Mouse (Mus musculus): ENCODE results near the gene Pde4a. TPM values are rescaled to one million over a fixed set of nuclear protein-coding genes. Genes with fewer than 3 reads are reported as not detected.

The Pde4a gene
- polyA plus RNA-seq (2012; fragmentation: generic; extraction: Trizol), result 10 to 100 TPM in 1 of 2 experiments, 1 to 10 TPM in 1; 4.1 to 10.6 TPM

DNA sequence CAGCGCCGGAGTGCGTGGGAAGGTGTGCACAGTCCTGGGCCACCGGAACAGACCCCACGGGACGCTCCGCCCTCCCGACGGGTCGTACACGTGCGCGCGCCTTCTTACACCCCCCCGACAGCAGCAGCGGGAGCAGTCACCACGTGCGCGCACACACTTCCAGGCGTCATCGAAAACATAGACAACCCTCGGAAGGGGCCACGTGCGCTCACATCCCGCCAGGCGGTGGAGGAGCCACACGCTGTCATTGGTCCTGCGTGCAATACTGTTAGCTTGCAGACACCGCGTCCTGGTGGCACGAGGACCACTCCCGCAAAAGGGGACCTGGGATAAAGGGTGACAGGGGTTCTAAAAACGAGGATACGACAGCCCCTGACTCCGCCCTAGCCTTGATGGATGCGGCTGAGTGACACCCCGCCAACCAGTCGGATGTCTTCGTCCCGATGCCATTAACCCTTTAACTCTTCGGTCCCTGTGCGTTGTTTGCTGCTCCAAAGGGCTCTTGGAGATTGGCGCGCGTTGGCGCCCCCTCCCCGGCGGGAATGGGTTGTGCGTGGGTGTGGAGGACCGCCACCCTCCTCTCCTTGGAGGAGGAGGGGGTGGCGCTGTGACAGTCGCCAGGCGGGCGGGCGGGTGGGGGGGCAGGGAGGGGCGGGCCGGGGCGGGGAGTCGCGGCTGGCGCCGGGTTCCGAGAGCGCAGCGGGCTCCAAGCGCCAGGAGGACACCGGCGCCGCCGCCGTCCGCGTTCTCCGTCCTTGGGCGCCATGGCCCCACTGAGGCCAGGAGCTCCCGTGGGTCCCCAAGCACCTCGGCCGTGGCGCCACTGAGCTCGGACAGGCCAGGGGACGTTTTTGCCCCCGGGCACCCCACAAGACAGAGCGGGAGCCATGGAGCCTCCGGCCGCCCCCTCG, at the start of gene Pde4a:
Gene Pde4a, plus strand, starts transcription at position 674 of the 911 bp plus-strand sequence.

DNA sequence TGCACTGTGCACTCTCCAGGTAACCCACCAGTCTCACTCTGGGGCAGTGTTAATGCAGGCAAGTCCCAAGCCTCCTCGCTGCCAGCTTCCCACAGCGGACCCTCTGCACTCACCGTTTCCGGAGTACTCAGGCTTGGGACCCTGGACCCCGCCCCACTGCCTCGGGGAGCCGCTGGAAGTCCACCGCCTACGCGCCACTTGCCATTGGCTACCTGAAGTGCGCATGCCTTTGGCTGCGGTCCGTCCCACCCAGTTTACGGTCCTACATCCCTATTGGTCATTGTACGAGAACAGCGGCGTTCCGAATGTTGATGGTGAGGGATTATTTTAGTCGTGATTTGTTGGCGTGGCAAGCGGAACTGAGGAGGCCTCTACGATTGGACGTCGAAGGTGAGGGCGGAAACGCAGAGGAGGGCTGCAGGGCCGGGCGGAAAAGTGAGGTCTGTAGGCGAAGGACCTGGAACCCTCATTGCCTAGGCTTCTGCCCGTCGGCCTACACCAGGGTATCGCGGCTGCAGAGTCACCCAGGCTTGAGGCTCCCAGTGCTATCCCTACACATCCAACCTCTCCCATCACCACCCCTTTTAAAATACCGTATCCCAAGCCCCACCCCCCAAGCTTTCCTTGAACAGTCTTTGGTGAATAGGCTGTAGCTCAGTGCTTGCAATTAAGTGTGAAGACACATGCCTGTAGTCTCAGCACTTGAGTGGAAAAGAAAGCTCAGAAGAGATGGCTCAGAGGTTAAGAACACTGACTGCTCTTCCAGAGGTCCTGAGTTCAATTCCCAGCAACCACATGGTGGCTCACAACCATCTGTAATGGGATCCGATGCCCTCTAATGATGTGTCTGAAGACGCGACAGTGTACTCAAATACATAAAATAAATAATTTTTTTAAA, 34.2 kb upstream of the Pde4a start, which contains the start of gene Tyk2:
Gene Tyk2, minus strand, starts transcription at position 185 of the 898 bp plus-strand sequence.

DNA sequence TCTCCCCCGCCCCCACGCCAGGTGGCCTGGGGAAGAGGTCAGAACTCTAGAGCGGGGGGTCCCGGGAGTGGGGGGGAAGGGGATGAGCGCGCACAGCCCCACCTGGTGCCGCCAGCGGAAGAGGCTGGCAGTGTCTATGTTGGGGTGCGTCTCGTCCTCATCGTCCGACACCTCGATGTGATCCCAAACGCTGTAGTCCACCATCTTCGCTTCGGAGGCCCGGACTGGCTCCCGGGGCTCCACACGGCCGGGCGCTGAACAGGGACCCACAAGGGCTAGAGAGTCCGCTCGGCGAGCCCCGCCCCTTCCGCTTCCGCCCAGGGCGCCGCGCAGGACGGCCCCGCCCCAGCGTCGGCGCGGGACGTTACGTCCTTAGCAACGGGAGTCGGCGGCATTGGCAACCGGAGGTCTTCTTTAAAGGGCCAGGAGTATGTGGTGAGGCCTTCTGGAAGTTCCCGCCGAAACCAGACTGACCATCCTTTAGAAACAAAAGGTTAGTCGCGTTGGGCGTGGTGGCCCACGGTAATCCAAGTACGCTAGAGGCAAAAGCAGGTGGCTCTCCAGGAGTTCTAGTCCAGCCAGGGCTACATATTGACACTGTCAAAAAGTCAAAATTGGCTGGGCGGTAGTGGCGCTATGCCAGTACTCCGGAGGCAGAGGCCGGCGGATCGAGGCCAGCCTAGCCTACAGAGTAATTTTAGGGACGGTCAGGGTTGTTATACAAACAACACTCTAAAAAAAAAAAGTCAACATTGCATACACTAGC, 15.7 kb upstream of the Pde4a start, which contains the start of gene Cdc37:
Gene Cdc37, minus strand, starts transcription at position 329 of the 766 bp plus-strand sequence.

DNA sequence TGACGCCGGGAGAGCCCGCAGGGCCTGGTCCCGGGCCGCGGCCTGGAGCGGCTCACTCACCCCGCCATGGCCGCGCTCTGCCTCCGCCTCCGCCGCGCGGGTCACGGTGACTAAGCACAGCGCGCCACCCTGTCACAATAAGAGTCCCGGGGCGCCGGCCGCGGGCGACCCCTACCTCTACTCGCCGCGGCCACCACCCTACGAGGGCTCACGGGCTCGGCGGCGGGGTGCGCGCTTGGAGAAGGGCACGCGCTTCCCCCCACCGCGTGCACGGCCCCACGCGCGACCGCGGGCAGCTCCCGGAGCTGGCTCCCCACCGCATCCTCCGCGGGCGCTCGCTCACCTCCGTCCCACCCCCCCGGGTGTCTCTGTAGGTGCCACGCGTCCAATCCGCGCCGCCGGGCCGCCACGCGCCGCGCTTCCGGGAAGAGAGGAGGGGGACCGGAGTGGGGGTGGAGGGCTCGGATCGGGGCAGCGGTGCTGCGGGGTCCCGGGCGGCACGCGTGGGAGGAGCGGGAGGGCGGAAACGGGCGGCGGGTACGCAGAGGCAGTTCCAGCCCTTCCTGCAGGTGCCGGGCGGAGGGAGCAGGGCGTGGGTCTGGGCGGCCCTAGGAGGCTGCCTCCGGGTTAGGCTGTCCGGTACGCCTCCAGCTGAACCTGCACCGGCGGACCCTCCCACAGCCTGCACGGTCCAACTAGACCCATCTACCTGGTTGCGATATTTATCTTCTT, 73.4 kb downstream of the Pde4a start, which contains the start of gene Keap1:
Gene Keap1, minus strand, starts transcription at position 629 of the 732 bp plus-strand sequence.

DNA sequence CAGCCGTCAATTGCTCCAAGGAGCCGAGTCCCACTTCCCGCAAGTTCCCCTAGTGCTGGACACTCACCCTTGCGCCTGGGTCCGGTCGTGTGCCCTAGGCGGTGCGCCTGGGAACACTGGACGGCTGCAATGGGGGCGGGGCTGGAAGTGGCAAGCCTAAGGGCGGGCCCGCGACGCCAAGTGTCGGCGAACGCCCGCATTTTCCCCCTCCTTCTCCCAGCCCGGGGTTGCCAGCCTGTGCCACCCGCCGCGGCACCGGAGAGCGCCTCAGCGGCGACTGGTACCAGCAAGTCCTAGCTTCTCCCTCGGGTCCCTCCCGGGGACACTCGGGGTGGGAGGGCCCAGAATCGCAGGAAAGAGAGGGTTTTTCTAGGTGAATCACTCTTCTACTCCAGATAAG, 82.8 kb downstream of the Pde4a start, which contains the start of gene S1pr5:
Gene S1pr5, minus strand, starts transcription at position 118 of the 400 bp plus-strand sequence.

Other genes starting within 250 kb of the Pde4a start
- 10 to 100 TPM; 22.4 to 29.1 TPM for gene Dnmt1, start 205.8 kb upstream of the Pde4a start, polyA plus RNA-seq (2012; fragmentation: generic; extraction: Trizol)
- gene S1pr2, start 188.9 kb upstream of the Pde4a start, polyA plus RNA-seq (2012; fragmentation: generic; extraction: Trizol), result 10 to 100 TPM; 11.7 to 27.7 TPM
- 100 to 1,000 TPM; 124 to 136 TPM for gene Mrpl4, start 163.0 kb upstream of the Pde4a start, polyA plus RNA-seq (2012; fragmentation: generic; extraction: Trizol)
- gene Icam1, start 149.7 kb upstream of the Pde4a start, polyA plus RNA-seq (2012; fragmentation: generic; extraction: Trizol), result under 1 TPM; 0.04 to 0.99 TPM
- gene Icam4, start 136.3 kb upstream of the Pde4a start, polyA plus RNA-seq (2012; fragmentation: generic; extraction: Trizol), result under 1 TPM; 0.08 to 0.52 TPM
- 1 to 10 TPM in 1 of 2 experiments, under 1 TPM in 1; 0.25 to 7.9 TPM for gene Icam5, start 133.6 kb upstream of the Pde4a start, polyA plus RNA-seq (2012; fragmentation: generic; extraction: Trizol)
- under 1 TPM in 1 of 2 experiments, not detected in 1; 0.57 TPM for gene Zglp1, start 98.6 kb upstream of the Pde4a start, polyA plus RNA-seq (2012; fragmentation: generic; extraction: Trizol)
- gene Gm49373, start 92.6 kb upstream of the Pde4a start, polyA plus RNA-seq (2012; fragmentation: generic; extraction: Trizol), result under 1 TPM; 0.52 to 0.88 TPM
- gene Fdx1l, start 92.1 kb upstream of the Pde4a start, polyA plus RNA-seq (2012; fragmentation: generic; extraction: Trizol), result 10 to 100 TPM; 58.9 to 94.5 TPM
- 1 to 10 TPM in 1 of 2 experiments, under 1 TPM in 1; 0.99 to 1.5 TPM for gene Gm38431, start 73.7 kb upstream of the Pde4a start, polyA plus RNA-seq (2012; fragmentation: generic; extraction: Trizol)
- gene Raver1, start 73.7 kb upstream of the Pde4a start, polyA plus RNA-seq (2012; fragmentation: generic; extraction: Trizol), result 10 to 100 TPM; 46.3 to 49.8 TPM
- gene Tyk2, start 34.5 kb upstream of the Pde4a start, polyA plus RNA-seq (2012; fragmentation: generic; extraction: Trizol), result 10 to 100 TPM in 1 of 2 experiments, 1 to 10 TPM in 1; 5.3 to 10.9 TPM
- gene Cdc37, start 15.7 kb upstream of the Pde4a start, polyA plus RNA-seq (2012; fragmentation: generic; extraction: Trizol), result 100 to 1,000 TPM; 230 to 298 TPM
- gene Keap1, start 73.6 kb downstream of the Pde4a start, polyA plus RNA-seq (2012; fragmentation: generic; extraction: Trizol), result 10 to 100 TPM; 29.4 to 56.7 TPM
- gene S1pr5, start 82.7 kb downstream of the Pde4a start, polyA plus RNA-seq (2012; fragmentation: generic; extraction: Trizol), result under 1 TPM in 1 of 2 experiments, not detected in 1; 0.07 TPM
- gene Atg4d, start 99.6 kb downstream of the Pde4a start, polyA plus RNA-seq (2012; fragmentation: generic; extraction: Trizol), result 10 to 100 TPM; 18.7 to 19.6 TPM
- gene Kri1, start 122.3 kb downstream of the Pde4a start, polyA plus RNA-seq (2012; fragmentation: generic; extraction: Trizol), result 10 to 100 TPM; 14.1 to 22.0 TPM
- gene Cdkn2d, start 125.7 kb downstream of the Pde4a start, polyA plus RNA-seq (2012; fragmentation: generic; extraction: Trizol), result 10 to 100 TPM; 21.1 to 59.7 TPM
- under 1 TPM in 1 of 2 experiments, not detected in 1; 0.06 TPM for gene Ap1m2, start 146.6 kb downstream of the Pde4a start, polyA plus RNA-seq (2012; fragmentation: generic; extraction: Trizol)
- 10 to 100 TPM; 11.5 to 67.6 TPM for gene Slc44a2, start 155.0 kb downstream of the Pde4a start, polyA plus RNA-seq (2012; fragmentation: generic; extraction: Trizol)
- 10 to 100 TPM; 12.3 to 78.0 TPM for gene Ilf3, start 202.2 kb downstream of the Pde4a start, polyA plus RNA-seq (2012; fragmentation: generic; extraction: Trizol)
- 10 to 100 TPM; 25.1 to 35.0 TPM for gene Qtrt1, start 246.1 kb downstream of the Pde4a start, polyA plus RNA-seq (2012; fragmentation: generic; extraction: Trizol)

Measured in C3H10T1/2 (cell line).